Mouse (Mus musculus): ENCODE measurements around the gene Cygb. TPM values are rescaled to one million over a fixed set of nuclear protein-coding genes. Genes with fewer than 3 reads are reported as not detected.
A peak's percentile ranks its signal among the peaks of the same experiment; 100 is the strongest.
"Not testable (repeated sequence)": the region's sequence is repeated elsewhere in the genome, so short reads cannot be mapped to it uniquely, and the experiment has no call there.

Cygb gene
- total RNA-seq, 2 experiments from 2014 or later, result 76.2 to 85.4 TPM

DNA sequence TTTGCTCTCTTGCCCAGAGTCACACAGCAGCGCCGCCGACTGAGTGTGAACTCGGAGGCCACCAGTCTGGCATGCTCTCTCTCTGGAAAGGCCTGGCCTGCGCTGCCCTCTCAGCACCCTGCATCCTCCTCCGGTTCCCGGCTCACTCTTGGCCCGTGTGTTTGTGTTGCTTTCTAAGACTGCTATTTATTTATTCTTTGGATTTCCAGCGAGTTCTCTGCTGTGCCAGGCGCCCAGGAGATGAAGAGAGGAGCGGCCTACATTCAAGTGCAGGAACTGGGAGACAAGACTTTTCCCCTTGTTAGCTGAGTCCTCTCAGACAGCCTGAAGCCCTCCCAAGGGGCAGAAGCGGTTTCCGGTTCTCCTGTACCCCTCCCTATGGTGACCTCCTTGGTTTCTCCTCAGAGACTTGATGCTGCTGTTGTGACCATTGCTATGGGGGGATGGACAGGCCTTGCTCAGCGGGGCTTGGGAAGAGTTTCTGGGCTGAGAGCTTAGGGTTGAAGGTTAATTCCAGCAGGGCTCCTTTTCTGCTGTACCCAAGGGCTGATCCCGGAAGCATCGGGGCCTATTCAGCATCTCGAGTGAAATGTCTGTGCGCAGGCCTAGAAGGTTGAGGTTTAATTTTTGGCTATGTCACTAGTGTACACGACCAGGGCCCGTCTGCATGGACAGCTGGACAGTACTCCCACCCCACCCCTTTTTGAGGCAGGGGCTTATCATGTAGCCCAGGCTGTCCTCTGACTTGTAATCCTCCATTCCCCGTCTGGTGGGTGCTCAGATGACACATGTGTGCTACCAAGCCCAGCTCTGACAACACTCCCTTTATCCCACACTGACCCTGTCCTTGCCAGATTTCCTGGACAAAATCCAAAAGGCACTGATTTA, 9.6 kb downstream of the Cygb start:
- DNase-seq, result peak in 1 of 2 experiments; percentile 65
- intact Hi-C loops (cut with DNase I), result loop anchor here (10.0 kb wide), 1 partner anchor 410 kb away; no protein-coding TSS in a partner anchor

DNA sequence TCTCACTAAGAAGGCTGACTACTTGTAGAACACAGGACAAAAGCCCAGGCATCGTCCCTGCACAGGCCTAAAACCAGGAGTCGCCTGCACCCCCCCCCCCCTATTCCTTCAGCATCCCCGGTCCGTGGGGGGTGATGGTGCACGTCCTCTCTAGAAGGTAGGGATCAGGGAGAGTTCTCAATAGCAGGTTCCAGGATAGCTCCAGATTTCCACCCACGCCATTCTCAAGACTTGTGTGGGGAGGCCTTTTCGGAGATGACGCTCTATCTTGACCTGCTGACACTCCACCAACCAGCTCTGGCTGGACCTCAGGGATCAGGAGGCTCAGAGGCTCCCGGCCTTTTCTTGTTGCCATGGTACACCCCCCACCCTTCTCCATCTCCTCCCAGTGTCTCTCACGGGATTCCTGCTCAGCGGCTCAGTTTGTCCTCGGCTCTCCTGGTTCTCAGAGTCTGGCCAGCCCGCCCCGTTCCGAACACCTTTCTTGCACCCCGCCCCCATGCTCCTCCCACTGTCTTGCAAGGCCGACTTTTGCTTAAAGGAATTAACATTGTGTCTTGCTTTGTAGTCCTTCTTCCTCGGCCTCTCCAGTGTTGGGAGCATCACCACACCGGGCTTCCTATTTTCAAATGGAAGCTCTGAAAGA, 10.4 kb downstream of the Cygb start:
- peak in 1 of 2 experiments; percentile 54 for DNase-seq
- intact Hi-C loops (cut with DNase I), result loop anchor here (1.0 to 10.0 kb wide), 3 partner anchors 28 to 411 kb away; no protein-coding TSS in a partner anchor

DNA sequence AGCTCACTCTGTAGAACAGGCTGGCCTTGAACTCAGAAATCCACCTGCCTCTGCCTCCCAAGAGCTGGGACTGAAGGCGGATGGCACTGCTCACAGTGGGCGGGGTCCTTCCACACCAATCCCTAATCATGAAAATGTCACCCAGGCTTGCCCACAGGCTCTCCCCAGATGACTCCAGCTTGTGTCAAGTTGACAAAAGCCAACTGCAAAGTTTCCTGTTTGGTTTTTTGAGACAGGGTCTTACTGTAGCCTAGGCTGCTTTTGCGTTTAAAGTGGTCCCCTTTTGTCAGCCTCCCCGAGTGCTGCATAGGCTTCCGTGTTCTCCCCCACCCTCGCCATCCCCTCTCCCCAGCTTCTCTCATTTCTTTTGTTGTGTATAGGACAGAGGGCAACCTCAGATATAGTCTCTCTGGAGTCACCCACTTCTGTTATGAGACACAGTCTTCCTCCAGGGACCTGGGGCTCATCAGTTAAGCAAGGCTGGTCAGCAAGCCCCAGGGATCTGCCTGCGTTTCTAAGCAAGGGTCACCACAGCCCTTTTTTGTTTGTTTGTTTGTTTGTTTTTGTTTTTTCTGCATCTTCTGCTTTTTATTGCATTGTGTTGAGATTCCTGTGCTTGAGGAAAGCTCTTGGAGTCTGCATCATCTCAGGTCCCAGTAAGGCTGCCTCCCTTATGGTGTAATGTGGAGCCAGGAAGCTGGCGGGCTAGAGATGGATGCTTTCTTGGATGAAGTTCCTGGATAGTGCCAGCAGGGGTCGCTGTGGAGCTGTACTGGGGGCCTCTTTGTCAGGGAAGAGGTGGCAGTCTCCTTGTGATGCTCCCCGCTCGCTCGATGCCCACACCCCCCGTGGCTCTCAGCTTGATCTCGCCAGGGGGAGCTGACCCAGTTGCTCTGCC, 11.2 kb downstream of the Cygb start:
- intact Hi-C loops (cut with DNase I), result loop anchor here (1.0 to 10.0 kb wide), 3 partner anchors 28 to 412 kb away; no protein-coding TSS in a partner anchor
- DNase-seq, result peak; percentile 92 to 97

DNA sequence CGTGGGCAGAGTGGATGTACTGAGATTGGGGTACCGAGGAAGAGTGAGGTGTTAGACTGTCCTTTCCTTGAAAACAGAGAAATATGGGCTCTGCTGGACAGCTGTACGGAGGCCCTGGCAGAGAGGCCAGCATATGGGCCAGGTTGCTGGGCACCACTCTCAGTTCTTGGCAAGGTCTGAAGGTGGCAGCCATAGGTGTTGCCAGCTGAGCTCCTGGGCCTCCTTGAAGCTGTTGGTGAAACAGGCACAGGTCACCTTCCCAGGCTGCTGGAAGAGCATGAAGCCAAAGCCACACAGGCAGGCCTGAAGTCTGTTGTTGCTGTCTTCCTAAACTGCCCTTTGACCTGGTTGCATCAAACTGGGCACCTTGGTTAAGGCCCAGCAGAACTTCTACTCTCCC, 12.4 kb downstream of the Cygb start:
- DNase-seq, result no peak
- intact Hi-C loops (cut with DNase I), result loop anchor here (10.0 kb wide), 1 partner anchor 413 kb away; no protein-coding TSS in a partner anchor

GRCm38 (mm10) chr11:116641168-116641567, 12.9 kb downstream of the Cygb start:
- peak in 1 of 2 experiments; percentile 66 for DNase-seq
- intact Hi-C loops (cut with DNase I), result loop anchor here (10.0 kb wide), 1 partner anchor 414 kb away; no protein-coding TSS in a partner anchor

DNA sequence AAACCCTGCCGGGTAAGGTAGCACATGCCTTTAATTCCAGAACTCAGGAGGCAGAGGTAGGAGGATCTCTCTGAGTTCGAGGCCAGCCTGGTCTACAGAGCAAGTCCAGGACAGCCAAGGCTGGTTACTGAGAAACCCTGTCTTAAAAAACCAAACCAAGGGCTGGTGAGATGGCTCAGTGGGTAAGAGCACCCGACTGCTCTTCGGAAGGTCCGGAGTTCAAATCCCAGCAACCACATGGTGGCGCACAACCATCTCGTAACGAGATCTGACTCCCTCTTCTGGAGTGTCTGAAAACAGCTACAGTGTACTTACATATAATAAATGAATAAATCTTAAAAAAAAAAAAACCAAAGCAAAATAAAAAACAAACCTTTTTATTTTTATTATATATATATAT, 17.5 kb downstream of the Cygb start:
- DNase-seq; intact Hi-C loops (cut with DNase I): not testable (repeated sequence)

DNA sequence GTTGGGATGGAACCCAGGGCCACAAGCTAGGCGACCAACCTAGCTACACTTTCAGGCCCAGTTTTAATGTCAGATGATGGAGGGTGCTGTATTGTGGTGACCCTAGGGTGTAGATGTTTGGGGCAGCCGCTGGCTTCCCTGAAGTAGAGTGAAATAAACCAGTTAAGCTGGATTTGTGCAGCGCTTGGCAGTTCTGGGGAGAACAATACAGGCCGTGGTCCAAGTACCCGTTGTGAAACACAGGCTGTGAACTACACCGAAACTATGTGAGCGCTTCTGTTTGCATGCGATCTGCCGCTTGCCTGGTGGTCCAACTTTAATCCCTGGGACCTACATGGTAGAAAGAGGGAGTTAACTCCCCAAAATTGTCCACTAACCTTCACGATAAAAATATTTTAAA, 21.2 kb downstream of the Cygb start:
- DNase-seq, result no peak
- intact Hi-C loops (cut with DNase I), result no loop called here

GRCm38 (mm10) chr11:116630171-116630965, 23.7 kb downstream of the Cygb start:
- intact Hi-C loops (cut with DNase I), result no loop called here
- no peak for DNase-seq

GRCm38 (mm10) chr11:116629472-116629871, 24.6 kb downstream of the Cygb start:
- no peak for DNase-seq
- intact Hi-C loops (cut with DNase I), result loop anchor here (2.0 to 5.0 kb wide), 2 partner anchors 27 to 127 kb away; no protein-coding TSS in a partner anchor

- intact Hi-C loops (cut with DNase I), result loop anchor here (1.0 to 5.0 kb wide), 3 partner anchors 26 to 126 kb away; no protein-coding TSS in a partner anchor
- peak; percentile 95 to 97 for DNase-seq
Measured at GRCm38 (mm10) chr11:116628712-116629111, 25.4 kb downstream of the Cygb start.

DNA sequence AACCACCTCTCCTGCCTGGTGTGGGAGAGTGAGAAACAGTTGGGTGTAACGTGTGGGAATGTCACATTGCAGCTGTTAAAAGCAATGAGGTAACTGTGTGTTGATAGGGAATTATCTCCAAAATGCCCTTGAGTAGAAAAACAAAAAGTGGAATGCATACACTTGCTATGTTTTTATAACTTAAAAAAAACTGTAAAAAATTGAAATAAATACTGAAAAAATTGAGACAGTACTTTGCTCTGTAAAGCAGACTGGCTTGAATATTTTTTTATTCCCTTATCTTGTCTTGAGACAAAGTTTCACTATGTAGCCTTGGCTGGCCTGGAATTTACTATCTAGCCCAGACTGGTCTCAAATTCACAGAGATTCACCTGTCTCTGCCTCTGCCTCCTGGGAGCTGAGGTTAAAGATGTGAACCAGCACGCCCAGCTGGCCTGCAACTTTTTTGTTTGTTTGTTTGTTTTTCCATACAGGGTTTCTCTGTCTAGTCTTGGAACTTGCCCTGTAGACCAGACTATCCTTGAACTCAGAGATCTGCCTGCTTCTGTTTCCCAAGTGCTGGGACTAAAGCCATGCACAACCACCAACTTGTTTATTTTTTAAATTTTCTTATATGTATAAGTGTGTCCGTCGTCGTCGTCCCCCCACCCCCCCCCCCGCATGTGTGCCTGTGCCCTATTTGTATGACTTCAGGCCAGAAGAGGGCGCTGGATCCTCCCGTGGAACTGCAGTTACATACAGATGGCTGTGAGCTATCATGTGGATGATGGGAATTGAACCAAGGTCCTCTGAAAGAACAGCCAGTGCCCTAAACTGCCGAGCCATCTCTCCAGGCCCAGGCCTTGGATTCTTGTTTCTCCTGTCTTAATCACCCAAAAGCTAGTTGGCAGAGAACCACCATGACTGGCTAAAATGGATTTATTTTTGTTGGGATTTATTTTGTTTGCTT, 26.8 kb downstream of the Cygb start:
- intact Hi-C loops (cut with DNase I), result loop anchor here (1.0 to 5.0 kb wide), 4 partner anchors 25 to 125 kb away; no protein-coding TSS in a partner anchor

DNA sequence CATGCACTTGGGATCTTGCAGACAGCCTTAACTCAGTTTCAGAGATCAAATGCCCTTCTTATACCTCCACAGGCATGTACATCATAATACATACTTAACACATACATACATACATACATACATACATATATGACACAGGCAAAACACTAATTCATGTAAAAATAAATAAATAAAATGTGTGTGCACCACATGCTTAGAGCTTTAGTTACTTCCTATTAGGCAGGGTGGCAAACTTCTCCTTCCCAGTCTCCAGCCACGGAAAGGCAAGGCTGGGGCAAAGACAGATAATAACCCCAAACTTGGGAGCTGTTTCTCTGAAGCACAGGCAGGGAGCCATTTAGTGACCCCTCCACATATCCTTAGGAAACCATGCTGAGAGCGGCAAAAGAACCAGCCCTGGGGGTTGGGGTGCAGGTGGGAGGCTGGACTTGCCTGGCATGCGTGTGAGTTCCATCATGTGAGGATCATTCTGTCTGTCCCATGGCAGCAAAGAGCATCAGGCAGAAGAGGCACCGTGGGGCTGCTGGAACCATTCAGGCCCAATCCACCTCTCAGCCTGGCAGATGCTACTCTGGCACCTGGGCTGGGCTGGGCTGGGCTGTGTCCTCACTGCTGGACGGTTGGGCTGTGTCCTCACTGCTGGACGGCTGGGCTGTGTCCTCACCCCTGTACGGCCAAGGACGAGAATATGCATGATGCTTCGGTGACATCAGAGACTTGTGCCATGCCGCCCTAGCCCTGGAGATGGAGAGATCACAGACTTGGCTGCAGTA, 27.6 kb downstream of the Cygb start, which contains the start of gene Rhbdf2:
Rhbdf2 (minus strand) TSS at position 721 of the 773 bp plus-strand sequence.
- DNase-seq, result no peak
- intact Hi-C loops (cut with DNase I), result loop anchor here (1.0 to 5.0 kb wide), 2 partner anchors 72 to 124 kb away; no protein-coding TSS in a partner anchor

More for the DNA sequence above, 26.8 kb downstream of the Cygb start:
- no peak for DNase-seq

DNA sequence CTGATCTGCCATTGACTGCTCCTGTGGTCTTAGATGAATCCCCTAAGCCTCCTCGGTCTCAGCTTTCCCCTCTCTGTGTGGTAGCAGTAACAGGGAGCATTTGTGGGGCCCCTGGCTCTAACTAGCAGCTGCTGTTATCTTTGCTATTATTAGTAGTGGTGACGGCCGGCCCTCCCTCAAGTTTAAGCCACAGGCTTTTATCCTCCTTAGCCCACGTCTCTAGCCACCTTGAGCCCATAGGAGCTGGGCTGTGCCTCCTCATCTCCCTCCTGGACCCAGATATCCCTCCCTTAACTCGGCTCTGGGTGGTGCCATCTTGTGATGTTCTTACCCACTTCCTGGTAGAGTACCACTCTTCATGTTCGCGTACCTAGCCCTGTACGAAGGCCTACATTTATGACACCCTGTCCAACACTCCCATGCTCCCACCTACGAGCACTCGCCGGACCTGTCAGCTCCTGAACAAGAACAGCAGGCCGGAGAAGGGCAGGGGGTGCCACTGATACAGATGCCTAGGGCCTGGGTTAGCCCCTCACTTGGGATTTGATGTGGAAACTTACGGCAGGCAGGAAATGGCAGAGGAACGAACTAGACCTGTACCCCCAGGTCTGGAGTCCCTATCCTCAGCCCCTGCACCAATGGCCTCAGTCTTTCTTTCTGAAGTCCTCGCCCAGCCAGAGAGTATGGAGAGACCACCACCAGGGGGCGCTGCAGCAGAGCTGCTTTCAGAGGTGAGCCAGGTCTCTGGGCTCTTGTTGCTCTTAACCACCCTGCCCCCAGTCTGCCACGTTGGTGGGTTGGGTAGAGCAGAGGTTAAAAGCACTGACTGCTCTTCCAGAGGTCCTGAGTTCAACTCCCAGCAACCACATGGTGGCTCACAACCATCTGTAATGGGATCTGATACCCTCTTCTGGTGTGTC, 28.8 kb downstream of the Cygb start:
- intact Hi-C loops (cut with DNase I), result loop anchor here (5.0 kb wide), 1 partner anchor 123 kb away; no protein-coding TSS in a partner anchor

DNA sequence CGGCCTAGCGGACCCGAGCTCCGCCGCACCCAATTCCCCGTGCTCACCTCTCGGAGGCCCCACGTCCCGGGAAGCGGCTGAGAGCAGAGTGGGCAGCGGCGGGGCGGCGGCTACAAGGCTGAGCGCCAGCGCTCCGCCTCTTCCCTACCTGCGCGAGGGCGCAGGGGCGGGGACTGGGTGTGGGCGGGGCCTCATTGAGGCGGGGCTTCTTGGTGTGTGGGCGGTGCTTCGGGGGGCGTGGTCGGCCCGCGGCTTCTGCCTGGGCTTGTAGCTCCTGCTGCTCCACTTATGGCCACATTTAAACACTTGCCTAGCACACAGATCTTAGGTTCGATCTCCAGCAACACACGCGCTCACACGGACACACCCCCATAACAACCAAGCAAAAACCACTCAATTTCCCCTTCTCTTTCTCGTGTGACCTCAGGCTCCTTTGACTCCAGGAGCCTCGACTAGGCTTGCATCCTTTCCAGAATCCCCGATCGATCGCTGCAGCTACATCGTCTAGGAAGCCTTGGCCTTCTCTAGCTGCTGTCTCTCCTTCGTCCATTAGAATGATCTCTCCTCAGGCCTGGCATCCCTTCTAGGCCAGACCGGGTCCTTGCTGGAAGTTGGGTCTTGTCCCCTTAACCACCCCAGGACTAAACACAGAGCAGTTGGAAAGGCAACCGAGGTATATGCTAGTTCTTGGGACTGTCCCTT, 29.8 kb downstream of the Cygb start:
- intact Hi-C loops (cut with DNase I), result no loop called here
- peak; percentile 87 to 88 for DNase-seq

More for the DNA sequence above, 28.8 kb downstream of the Cygb start:
- DNase-seq, result no peak
